Mouse (Mus musculus) thymus, postnatal 14 days (tissue): ENCODE results near the gene Astn2.

Source experiments
- DNase-seq: peaks from one replicate; pipeline ENCODE4 v3.0.0; 2021

Gene Astn2

DNA sequence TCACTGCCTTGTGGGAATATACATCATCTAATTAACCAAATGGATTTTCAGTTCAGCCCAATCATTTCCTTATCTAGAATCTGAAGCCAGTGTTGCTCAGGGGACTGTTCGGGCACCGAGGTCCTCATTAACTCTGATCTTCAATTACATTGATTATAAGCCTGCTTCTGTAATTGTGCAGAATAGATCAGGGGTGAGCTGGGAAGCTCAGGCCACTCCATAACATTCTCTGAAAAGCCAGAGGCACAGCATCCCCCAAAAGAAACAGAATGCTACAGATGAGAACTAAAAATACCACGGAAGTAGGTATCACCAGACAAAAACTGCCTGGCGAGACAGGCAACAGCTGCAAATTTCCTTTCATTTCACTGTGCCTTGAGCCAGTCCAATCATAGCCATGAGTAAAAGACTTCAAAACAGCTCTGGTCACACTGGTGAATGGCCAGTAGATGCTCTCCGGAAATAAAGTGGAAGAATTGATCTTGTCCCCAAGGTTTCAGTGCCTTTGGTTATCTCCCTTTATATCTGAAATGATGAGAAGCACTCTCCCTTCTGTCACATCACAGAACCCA lies 445.1 kb downstream of the Astn2 start:
- no peak for DNase-seq

DNA sequence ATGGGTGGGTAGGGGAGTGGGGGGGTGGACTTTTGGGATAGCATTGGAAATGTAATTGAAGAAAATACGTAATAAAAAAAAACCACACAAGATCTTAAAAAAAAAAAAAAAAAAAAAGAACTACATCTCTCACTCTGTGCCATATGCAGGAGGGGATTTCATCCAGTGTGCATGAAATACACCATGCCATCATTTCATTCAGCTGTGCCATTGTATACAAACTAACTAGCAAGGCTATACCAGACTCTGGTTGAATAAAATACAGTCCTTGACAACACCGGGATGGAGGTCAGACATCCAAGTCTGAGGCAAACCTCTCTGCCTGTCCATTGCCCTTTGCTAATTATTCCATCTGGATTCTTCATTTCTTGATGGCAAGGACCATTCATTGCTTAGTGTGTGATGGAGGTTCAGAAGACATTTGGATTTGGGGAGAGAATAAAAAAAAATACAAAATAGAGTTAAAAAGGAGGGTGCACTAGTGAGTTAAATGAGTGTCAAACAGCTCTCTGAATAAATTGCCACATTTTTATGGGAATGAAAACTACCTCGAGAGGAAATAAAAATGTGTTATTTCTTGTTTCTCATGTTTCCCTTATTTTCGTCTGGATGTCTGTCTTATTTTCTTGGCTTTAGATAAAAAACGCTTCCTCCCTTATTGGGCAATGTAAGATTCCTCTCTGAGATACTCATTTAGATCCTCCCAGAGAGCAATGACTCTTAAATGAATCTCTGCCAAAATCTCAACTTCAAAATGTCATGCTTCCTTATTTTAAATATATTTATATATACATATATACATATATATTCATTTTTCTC lies 445.8 kb downstream of the Astn2 start:
- DNase-seq = no peak

- DNase-seq = no peak
Measured at GRCm38 (mm10) chr4:65951918-65952317, 452.5 kb downstream of the Astn2 start.

DNA sequence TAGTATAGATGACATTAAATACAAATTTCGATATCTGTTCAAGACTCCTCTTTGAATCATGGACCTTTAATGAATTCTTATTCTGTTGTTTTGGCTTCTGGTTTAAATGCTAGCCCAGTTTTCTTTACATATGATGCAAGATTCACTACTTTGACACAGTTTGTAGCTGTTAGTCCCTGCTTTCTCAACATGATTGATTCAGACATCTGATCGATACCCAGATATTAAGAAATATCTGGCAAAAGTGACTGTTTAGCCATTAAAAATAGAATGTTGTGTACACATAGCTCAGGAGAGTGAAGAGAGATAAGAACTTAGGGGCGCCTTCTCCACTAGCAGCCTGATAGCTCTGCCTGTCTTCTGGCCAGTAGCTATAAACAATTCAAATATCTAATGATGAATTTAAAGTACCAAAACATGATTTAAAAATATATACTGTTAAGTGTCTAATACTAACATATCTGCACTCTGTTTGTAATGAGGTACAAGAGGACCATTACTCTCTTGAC lies 457.2 kb downstream of the Astn2 start:
- no peak for DNase-seq

DNA sequence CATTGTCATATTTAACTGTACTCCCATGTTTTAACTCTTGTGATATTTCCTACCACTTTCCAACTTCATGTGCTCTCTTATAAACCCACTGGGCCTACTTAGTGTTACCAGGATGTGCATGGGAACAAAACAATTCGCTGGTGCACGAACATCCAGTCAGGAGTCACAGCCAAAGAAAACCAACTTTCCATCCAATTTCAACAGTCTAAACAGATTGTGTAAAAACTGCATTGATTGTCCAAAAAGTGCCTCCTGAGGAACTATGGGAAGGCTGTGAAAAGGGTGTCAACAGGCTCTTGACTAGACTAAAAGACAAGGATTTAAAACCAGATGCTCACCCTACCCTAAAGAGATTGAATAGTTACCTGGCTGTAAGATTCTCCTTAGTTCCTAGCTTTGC lies 458.4 kb downstream of the Astn2 start:
- DNase-seq = no peak

- DNase-seq = no peak
Measured at GRCm38 (mm10) chr4:65930901-65931300, 473.5 kb downstream of the Astn2 start.

GRCm38 (mm10) chr4:65920294-65920693 lies 484.1 kb downstream of the Astn2 start:
- DNase-seq = no peak

DNA sequence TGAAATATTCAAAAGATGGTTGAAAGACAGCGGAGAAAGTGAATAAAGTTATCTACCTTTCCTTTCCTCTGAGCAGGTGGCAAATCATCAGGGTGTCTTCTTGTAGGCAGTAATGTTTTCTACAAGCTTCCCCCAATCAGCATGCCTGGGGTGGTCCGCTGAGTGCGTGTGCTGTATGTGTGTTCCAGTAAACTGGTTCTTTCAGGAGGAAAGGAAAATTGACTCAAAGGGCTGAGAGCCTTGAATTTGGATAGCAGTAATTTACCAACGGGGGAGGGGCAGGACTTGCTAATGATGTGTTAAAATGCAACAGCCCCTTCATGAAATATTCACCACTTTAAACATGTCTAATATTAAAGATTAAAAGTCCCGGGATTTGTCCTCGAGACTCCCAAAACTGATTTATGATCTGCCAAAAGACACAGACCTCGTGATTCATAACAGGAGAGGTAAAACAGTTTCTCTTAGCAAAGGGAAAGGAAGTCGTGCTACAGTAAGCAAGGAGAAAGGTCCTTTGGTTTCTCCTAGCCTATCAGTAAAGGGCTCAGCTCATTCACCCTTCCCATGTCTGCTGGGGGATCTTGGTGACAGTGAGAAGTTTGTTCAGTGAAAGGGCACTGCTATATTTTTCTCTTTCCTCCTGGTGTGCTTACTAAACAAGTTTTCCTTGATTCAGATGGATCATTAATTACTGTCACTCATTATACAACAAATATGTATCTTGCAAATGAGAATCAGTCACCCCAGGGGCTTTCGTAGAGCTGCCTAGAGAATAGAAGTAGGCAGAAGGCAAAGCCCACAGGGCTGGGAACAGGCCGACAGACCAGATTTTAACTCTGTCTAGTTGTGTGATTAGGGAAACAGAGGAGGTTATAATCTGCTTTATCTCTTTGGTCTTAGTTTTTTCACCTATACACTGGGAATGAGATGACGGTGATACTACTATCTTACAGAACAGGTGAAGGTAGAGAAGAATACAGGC lies 488.1 kb downstream of the Astn2 start:
- no peak for DNase-seq

GRCm38 (mm10) chr4:65912247-65912942 lies 492.0 kb downstream of the Astn2 start:
- DNase-seq = no peak

GRCm38 (mm10) chr4:65907660-65908059 lies 496.8 kb downstream of the Astn2 start:
- no peak for DNase-seq

DNA sequence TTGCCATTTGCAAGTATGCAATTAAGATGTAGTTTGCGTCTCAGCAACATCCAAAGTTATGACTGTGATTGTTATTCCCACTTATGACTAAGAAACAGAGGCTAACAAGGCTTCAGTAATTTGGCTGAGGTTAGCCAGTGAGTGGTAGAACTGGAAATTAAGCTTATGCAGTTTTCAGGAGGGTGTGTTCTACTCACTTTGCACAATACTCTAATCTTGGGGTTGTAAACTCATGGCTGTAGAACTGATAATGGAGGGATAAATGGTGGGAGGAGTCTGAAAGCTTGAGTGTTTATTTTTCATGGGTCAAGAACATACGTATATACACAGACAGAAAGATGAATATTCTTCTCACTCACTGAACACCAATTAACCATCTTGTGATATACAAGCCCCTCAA lies 499.4 kb downstream of the Astn2 start:
- no peak for DNase-seq

- no peak for DNase-seq
Measured at GRCm38 (mm10) chr4:65896092-65897027, 508.1 kb downstream of the Astn2 start.

DNA sequence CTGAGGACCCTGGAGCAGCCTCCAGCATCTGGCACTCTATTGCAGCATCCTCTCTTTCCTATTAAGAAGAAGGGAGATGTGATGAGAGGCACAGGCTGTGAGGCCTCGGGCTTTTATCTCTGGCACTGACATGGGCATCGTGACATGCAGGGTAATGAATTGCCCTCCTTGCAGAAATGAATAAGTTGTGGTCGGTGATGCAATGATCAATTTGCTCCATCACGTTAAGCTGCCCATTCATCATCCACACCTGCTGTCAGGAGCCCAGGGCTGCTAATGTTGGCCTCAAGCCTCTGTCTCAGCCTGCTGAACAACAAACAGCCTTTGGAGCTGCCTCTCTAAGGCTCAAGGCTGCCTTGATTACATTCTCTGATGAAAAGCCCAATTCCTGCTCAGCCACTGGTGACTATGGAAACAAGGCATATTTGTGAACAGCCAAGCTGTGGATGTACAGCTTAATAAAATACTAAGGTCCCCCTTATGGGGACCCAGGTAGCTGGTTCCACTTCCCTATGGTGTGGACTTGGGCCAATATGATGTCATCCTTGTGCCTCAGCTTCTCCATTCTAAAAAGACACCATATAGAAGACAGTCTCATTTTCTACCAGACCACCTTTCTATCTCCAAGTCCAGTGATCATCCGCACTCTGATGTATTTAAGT lies 515.9 kb downstream of the Astn2 start:
- no peak for DNase-seq

- no peak for DNase-seq
Measured at GRCm38 (mm10) chr4:65886862-65887261, 517.5 kb downstream of the Astn2 start.

DNA sequence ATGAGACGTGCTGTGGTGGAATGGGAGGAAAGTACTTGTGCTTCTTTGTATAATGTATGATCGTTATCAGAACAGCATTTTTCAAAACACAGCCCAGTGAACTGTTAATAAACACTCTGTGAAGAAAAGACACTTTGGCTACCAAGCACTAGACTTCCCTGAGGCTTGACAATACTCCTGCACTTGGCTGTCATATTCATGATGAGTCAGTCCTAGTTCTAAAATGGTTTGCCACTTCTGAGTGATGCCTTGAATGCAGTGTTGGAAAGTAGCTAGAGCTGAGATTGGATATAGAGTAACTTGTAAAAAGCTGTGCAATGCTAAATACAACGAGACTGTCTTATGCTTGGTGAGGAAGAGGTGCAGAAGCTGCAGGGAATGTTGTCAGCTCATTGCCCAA lies 518.5 kb downstream of the Astn2 start:
- DNase-seq = no peak

DNA sequence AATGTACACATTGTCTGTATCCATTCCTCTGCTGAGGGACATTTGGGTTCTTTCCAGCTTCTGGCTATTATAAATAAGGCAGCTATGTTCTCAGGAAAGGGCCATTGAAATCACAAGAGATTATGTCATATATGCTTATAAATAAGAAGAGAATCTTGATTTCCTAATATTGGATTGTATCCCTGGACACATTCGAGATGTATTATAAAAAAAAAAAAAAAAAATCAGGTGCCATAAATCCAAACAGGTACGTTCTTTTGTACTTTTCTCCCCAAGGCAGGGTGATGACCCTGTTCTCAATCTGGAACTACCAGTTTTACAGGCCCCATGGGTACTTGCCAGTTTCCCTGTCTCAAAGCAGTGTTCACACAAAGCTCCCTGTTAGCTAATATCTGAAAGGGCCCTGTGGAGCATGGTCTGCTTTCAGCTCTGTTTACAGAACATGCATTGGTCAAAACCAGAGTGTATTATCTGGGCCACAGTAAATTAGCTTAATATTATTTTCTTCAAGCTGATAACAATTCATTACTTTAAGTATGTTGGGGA lies 530.1 kb downstream of the Astn2 start:
- no peak for DNase-seq

DNA sequence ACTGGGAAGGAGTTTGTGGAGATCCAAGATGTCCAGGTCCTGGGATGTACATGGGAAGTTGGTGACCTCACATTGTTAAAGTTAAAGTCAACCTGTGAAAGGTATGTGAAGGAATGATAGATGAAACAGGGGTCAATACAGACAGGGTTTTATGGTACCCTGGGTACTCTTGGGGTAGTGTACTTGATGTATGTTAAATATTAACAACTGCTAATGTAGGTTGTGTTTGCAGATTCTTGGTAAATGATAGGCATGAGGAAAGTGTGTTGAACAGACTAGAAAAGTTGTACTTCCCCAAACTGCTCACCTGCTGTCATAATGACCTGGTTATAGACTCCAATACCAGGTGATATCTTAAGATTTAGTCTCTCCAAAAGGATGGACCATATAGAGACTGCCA lies 539.9 kb downstream of the Astn2 start:
- no peak for DNase-seq

- DNase-seq = no peak
Measured at GRCm38 (mm10) chr4:65843191-65843590, 561.2 kb downstream of the Astn2 start.

DNA sequence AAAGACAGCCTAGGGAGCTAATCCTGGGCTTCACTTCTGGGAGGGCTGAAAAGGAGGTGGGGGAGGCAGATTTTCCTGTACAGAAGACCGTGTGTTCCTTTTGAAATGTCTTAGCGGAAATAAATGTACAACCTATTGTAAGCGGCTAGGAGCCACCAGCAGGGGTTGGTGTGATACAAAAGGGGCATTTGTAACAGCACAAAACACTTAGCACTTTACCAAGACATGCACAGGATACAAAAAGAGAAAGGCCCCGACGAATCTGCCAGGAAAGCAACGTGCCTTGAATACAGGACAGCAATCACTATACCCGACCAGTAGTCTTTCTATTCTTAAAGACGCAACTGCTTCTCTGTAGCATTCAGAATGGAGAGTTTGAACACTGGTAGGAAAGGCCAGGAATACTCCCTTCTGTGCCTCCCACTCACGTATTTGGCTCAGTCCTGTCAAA lies 564.8 kb downstream of the Astn2 start:
- DNase-seq = no peak

DNA sequence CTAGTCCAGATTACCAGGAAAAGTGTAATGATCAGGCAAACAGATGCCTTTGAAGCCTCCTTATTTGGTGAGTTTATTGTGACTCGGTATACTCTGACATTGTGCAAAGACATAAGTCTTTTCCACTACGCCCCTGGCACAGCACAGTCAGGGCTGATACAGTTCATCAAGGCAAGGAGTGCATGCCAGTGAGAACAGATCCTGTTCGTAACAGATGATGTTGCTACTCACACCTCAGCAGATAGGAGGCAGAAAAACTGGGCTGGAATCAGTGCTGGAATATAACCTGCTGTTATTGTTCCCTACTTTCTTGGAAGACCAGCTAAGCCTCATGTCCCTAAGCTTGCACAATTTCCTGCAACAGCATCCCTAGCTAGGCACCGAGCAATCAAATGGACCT lies 565.6 kb downstream of the Astn2 start:
- no peak for DNase-seq

- DNase-seq = no peak
Measured at GRCm38 (mm10) chr4:65832971-65833370, 571.4 kb downstream of the Astn2 start.
